Mouse (Mus musculus): Measurements from ENCODE around the gene Pms1. TPM values are rescaled to one million over a fixed set of nuclear protein-coding genes. Genes with fewer than 3 reads are reported as not detected.

Pms1 gene
- polyA plus RNA-seq, 1 experiment from 2014 or later: 15.2 TPM

DNA sequence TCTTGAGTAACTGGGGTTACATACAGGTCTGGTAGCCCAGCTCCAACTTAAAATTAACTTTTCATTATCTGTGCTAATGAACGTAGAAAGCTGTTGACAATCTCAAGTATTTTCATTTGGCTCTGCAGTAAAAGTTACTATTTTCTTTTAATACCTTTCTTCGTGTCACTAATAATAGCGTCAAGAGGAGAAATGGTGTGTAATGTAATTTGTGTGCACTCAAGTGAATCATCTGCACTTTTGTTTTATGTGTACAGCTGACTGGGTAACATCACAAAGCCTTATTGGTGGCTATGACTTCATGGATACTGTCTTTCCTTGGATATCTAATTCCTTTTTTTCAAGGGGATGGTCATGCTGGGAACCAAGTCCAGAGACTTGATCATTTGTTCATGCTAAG lies 110.5 kb downstream of the Pms1 start:
- no peak overlapping the region for H3K4me3 ChIP-seq (ENCODE audit: low read depth, low read length)
- H3K27ac ChIP-seq (ENCODE audit: low read depth, low read length): no peak overlapping the region
- no peak for ATAC-seq (replicated peaks; ENCODE audit: insufficient number of reproducible peaks, low FRiP score, low TSS enrichment)
- 85% methylated on average over 3 of the region's 3 CpGs for WGBS (ENCODE audit: insufficient replicate concordance)
- no peak overlapping the region for H3K4me2 ChIP-seq
- no peaks in the 10 kb centered on the region for H3K9me3 ChIP-seq (replicated peaks; ENCODE audit: control insufficient read depth, low read length)
- H3K27me3 ChIP-seq (ENCODE audit: control insufficient read depth, insufficient read depth, low read length): no peaks in the 10 kb centered on the region
- no peak overlapping the region for H3K9ac ChIP-seq (ENCODE audit: low read depth, low read length)
- no peaks in the 10 kb centered on the region for H3K4me1 ChIP-seq (ENCODE audit: control insufficient read depth, insufficient read depth, low read length)
- H3K36me3 ChIP-seq (ENCODE audit: control insufficient read depth, insufficient read depth, low read length): no peaks in the 10 kb centered on the region

DNA sequence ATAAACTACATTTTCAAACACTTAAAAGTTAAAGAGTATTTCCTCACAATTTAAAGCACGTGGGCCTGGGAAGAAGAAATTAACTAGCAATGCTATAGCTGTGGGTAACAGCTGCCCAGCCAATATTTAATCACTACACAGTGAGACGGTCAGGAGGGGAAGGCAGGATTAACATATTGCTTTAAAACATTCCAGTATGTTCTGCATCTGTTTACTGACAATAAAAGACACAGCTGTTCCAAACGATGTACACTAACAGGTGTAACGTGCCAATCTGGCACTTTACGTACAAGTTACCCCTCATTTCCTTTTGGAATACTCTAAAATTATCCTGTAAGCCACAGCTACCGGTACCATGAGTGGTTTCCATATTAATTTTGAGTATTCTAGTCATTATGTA lies 139.1 kb downstream of the Pms1 start:
- Histone ChIP-seq H3K4me1 (ENCODE audit: control insufficient read depth, insufficient read depth, low read length) (no peaks in the 10 kb centered on the region), H3K36me3 (ENCODE audit: control insufficient read depth, insufficient read depth, low read length) (no peaks in the 10 kb centered on the region), H3K4me3 (ENCODE audit: low read depth, low read length) (no peak overlapping the region), H3K9me3 (replicated peaks; ENCODE audit: control insufficient read depth, low read length) (no peaks in the 10 kb centered on the region), H3K9ac (ENCODE audit: low read depth, low read length) (no peak overlapping the region), H3K27me3 (ENCODE audit: control insufficient read depth, insufficient read depth, low read length) (no peaks in the 10 kb centered on the region), H3K27ac (ENCODE audit: low read depth, low read length) (no peak overlapping the region), H3K4me2 (no peak overlapping the region)
- WGBS (ENCODE audit: insufficient replicate concordance): 79% methylated on average over 6 of the region's 6 CpGs
- no peak for ATAC-seq (replicated peaks; ENCODE audit: insufficient number of reproducible peaks, low FRiP score, low TSS enrichment)

Other genes with a start within 250 kb of the Pms1 start
- 5.0 and 7.0 TPM in 2 replicates for gene Mstn, start 235.4 kb downstream of the Pms1 start, polyA plus RNA-seq (2014; fragmentation: Nextera tagmentation; extraction: Ambion mirVana)
- not detected in 2 replicates for gene 1700019A02Rik, start 109.4 kb downstream of the Pms1 start, polyA plus RNA-seq (2014; fragmentation: Nextera tagmentation; extraction: Ambion mirVana)
- gene Ormdl1, start 77 bp upstream of the Pms1 start, polyA plus RNA-seq (2014; fragmentation: Nextera tagmentation; extraction: Ambion mirVana): 51.2 and 58.2 TPM in 2 replicates
- not detected in 2 replicates for gene Gm28778, start 93 bp upstream of the Pms1 start, polyA plus RNA-seq (2014; fragmentation: Nextera tagmentation; extraction: Ambion mirVana)
- gene Osgepl1, start 16.6 kb upstream of the Pms1 start, polyA plus RNA-seq (2014; fragmentation: Nextera tagmentation; extraction: Ambion mirVana): 29.3 and 30.9 TPM in 2 replicates
- gene Asdurf, start 55.6 kb upstream of the Pms1 start, polyA plus RNA-seq (2014; fragmentation: Nextera tagmentation; extraction: Ambion mirVana): not detected in 2 replicates
- 0.08 and 0.33 TPM in 2 replicates for gene Gm28551, start 55.6 kb upstream of the Pms1 start, polyA plus RNA-seq (2014; fragmentation: Nextera tagmentation; extraction: Ambion mirVana)
- 86.6 and 89.9 TPM in 2 replicates for gene Asnsd1, start 55.7 kb upstream of the Pms1 start, polyA plus RNA-seq (2014; fragmentation: Nextera tagmentation; extraction: Ambion mirVana)